Mouse (Mus musculus): ENCODE measurements around the gene Lemd2. TPM values are rescaled to one million over a fixed set of nuclear protein-coding genes. Genes with fewer than 3 reads are reported as not detected.
A peak's percentile ranks its signal among the peaks of the same experiment; 100 is the strongest.

The Lemd2 gene
- polyA plus RNA-seq, 1 experiment from 2014 or later, result 15.7 TPM

GRCm38 (mm10) chr17:27200801-27201200 lies 3.5 kb downstream of the Lemd2 start:
- no peak overlapping the region for H3K4me3 ChIP-seq (ENCODE audit: low read depth, low read length)
- peaks cover 57% of the 10 kb centered on the region for H3K36me3 ChIP-seq (ENCODE audit: control insufficient read depth, insufficient read depth, low read length)
- ATAC-seq (replicated peaks; ENCODE audit: low FRiP score, low TSS enrichment, low read depth) (no peak), DNase-seq (ENCODE audit: low spot score) (no peak)
- no peaks in the 10 kb centered on the region for H3K27me3 ChIP-seq (replicated peaks; ENCODE audit: control insufficient read depth, insufficient read depth, low read length)
- H3K4me1 ChIP-seq (replicated peaks; ENCODE audit: control insufficient read depth, insufficient read depth, low read length), result peaks cover 24% of the 10 kb centered on the region
- H3K4me2 ChIP-seq (ENCODE audit: low read length), result no peak overlapping the region
- no peak overlapping the region for H3K27ac ChIP-seq (ENCODE audit: low read depth)
- WGBS, result 31% methylated on average over 11 of the region's 11 CpGs
- no peak overlapping the region for H3K9ac ChIP-seq (ENCODE audit: low read length)
- no peaks in the 10 kb centered on the region for H3K9me3 ChIP-seq (ENCODE audit: control insufficient read depth, low read length)

GRCm38 (mm10) chr17:27199864-27200263 lies 4.4 kb downstream of the Lemd2 start:
- peaks cover 23% of the 10 kb centered on the region for H3K4me1 ChIP-seq (replicated peaks; ENCODE audit: control insufficient read depth, insufficient read depth, low read length)
- H3K27ac ChIP-seq (ENCODE audit: low read depth), result no peak overlapping the region
- H3K9ac ChIP-seq (ENCODE audit: low read length), result no peak overlapping the region
- H3K4me3 ChIP-seq (ENCODE audit: low read depth, low read length), result no peak overlapping the region
- H3K9me3 ChIP-seq (ENCODE audit: control insufficient read depth, low read length), result no peaks in the 10 kb centered on the region
- H3K4me2 ChIP-seq (ENCODE audit: low read length), result no peak overlapping the region
- no peaks in the 10 kb centered on the region for H3K27me3 ChIP-seq (replicated peaks; ENCODE audit: control insufficient read depth, insufficient read depth, low read length)
- WGBS, result 65% methylated on average over 7 of the region's 7 CpGs
- H3K36me3 ChIP-seq (ENCODE audit: control insufficient read depth, insufficient read depth, low read length), result peaks cover 66% of the 10 kb centered on the region
- no peak for ATAC-seq (replicated peaks; ENCODE audit: low FRiP score, low TSS enrichment, low read depth)
- no peak for DNase-seq (ENCODE audit: low spot score)

GRCm38 (mm10) chr17:27199205-27199604 lies 5.1 kb downstream of the Lemd2 start:
- Histone ChIP-seq H3K27me3 (replicated peaks; ENCODE audit: control insufficient read depth, insufficient read depth, low read length) (no peaks in the 10 kb centered on the region), H3K27ac (ENCODE audit: low read depth) (no peak overlapping the region), H3K4me3 (ENCODE audit: low read depth, low read length) (no peak overlapping the region), H3K9me3 (ENCODE audit: control insufficient read depth, low read length) (no peaks in the 10 kb centered on the region), H3K9ac (ENCODE audit: low read length) (no peak overlapping the region), H3K36me3 (ENCODE audit: control insufficient read depth, insufficient read depth, low read length) (peaks cover 73% of the 10 kb centered on the region), H3K4me2 (ENCODE audit: low read length) (no peak overlapping the region), H3K4me1 (replicated peaks; ENCODE audit: control insufficient read depth, insufficient read depth, low read length) (peaks cover 20% of the 10 kb centered on the region)
- ATAC-seq (replicated peaks; ENCODE audit: low FRiP score, low TSS enrichment, low read depth) (no peak), DNase-seq (ENCODE audit: low spot score) (no peak)
- 98% methylated on average over 9 of the region's 9 CpGs for WGBS

GRCm38 (mm10) chr17:27196206-27196605 lies 8.1 kb downstream of the Lemd2 start:
- Histone ChIP-seq H3K36me3 (ENCODE audit: control insufficient read depth, insufficient read depth, low read length) (peaks cover 95% of the 10 kb centered on the region), H3K9me3 (ENCODE audit: control insufficient read depth, low read length) (no peaks in the 10 kb centered on the region), H3K4me3 (ENCODE audit: low read depth, low read length) (no peak overlapping the region), H3K27ac (ENCODE audit: low read depth) (no peak overlapping the region), H3K4me1 (replicated peaks; ENCODE audit: control insufficient read depth, insufficient read depth, low read length) (peaks cover 6% of the 10 kb centered on the region), H3K4me2 (ENCODE audit: low read length) (no peak overlapping the region), H3K9ac (ENCODE audit: low read length) (no peak overlapping the region), H3K27me3 (replicated peaks; ENCODE audit: control insufficient read depth, insufficient read depth, low read length) (no peaks in the 10 kb centered on the region)
- WGBS, result 81% methylated on average over 9 of the region's 9 CpGs
- DNase-seq (ENCODE audit: low spot score) (no peak), ATAC-seq (replicated peaks; ENCODE audit: low FRiP score, low TSS enrichment, low read depth) (no peak)

- peaks cover 96% of the 10 kb centered on the region for H3K36me3 ChIP-seq (ENCODE audit: control insufficient read depth, insufficient read depth, low read length)
- H3K27ac ChIP-seq (ENCODE audit: low read depth), result no peak overlapping the region
- H3K4me2 ChIP-seq (ENCODE audit: low read length), result no peak overlapping the region
- no peaks in the 10 kb centered on the region for H3K27me3 ChIP-seq (replicated peaks; ENCODE audit: control insufficient read depth, insufficient read depth, low read length)
- H3K9me3 ChIP-seq (ENCODE audit: control insufficient read depth, low read length), result no peaks in the 10 kb centered on the region
- no peak for DNase-seq (ENCODE audit: low spot score)
- no peak overlapping the region for H3K4me3 ChIP-seq (ENCODE audit: low read depth, low read length)
- no peaks in the 10 kb centered on the region for H3K4me1 ChIP-seq (replicated peaks; ENCODE audit: control insufficient read depth, insufficient read depth, low read length)
- WGBS, result 78% methylated on average over 20 of the region's 20 CpGs
- H3K9ac ChIP-seq (ENCODE audit: low read length), result no peak overlapping the region
- no peak for ATAC-seq (replicated peaks; ENCODE audit: low FRiP score, low TSS enrichment, low read depth)
These were observed 9.7 kb downstream of the Lemd2 start for GRCm38 (mm10) chr17:27194258-27195185.

GRCm38 (mm10) chr17:27191804-27192203 lies 12.5 kb downstream of the Lemd2 start:
- H3K9ac ChIP-seq (ENCODE audit: low read length), result no peak overlapping the region
- WGBS, result 79% methylated on average over 5 of the region's 5 CpGs
- no peak overlapping the region for H3K4me3 ChIP-seq (ENCODE audit: low read depth, low read length)
- no peak overlapping the region for H3K4me2 ChIP-seq (ENCODE audit: low read length)
- H3K27me3 ChIP-seq (replicated peaks; ENCODE audit: control insufficient read depth, insufficient read depth, low read length), result no peaks in the 10 kb centered on the region
- ATAC-seq (replicated peaks; ENCODE audit: low FRiP score, low TSS enrichment, low read depth), result no peak
- no peaks in the 10 kb centered on the region for H3K9me3 ChIP-seq (ENCODE audit: control insufficient read depth, low read length)
- DNase-seq (ENCODE audit: low spot score), result no peak
- no peak overlapping the region for H3K27ac ChIP-seq (ENCODE audit: low read depth)
- peaks cover 72% of the 10 kb centered on the region for H3K36me3 ChIP-seq (ENCODE audit: control insufficient read depth, insufficient read depth, low read length)
- H3K4me1 ChIP-seq (replicated peaks; ENCODE audit: control insufficient read depth, insufficient read depth, low read length), result no peaks in the 10 kb centered on the region

GRCm38 (mm10) chr17:27191189-27191588 lies 13.1 kb downstream of the Lemd2 start:
- no peak for DNase-seq (ENCODE audit: low spot score)
- H3K4me2 ChIP-seq (ENCODE audit: low read length), result no peak overlapping the region
- H3K27me3 ChIP-seq (replicated peaks; ENCODE audit: control insufficient read depth, insufficient read depth, low read length), result no peaks in the 10 kb centered on the region
- H3K4me3 ChIP-seq (ENCODE audit: low read depth, low read length), result no peak overlapping the region
- H3K36me3 ChIP-seq (ENCODE audit: control insufficient read depth, insufficient read depth, low read length), result peaks cover 66% of the 10 kb centered on the region
- H3K9me3 ChIP-seq (ENCODE audit: control insufficient read depth, low read length), result no peaks in the 10 kb centered on the region
- no peaks in the 10 kb centered on the region for H3K4me1 ChIP-seq (replicated peaks; ENCODE audit: control insufficient read depth, insufficient read depth, low read length)
- H3K9ac ChIP-seq (ENCODE audit: low read length), result no peak overlapping the region
- no peak overlapping the region for H3K27ac ChIP-seq (ENCODE audit: low read depth)
- WGBS, result 82% methylated on average over 6 of the region's 6 CpGs
- no peak for ATAC-seq (replicated peaks; ENCODE audit: low FRiP score, low TSS enrichment, low read depth)

GRCm38 (mm10) chr17:27189640-27190216 lies 14.5 kb downstream of the Lemd2 start:
- ATAC-seq (replicated peaks; ENCODE audit: low FRiP score, low TSS enrichment, low read depth), result peak; percentile 71
- Histone ChIP-seq H3K9me3 (ENCODE audit: control insufficient read depth, low read length) (no peaks in the 10 kb centered on the region), H3K4me2 (ENCODE audit: low read length) (no peak overlapping the region), H3K36me3 (ENCODE audit: control insufficient read depth, insufficient read depth, low read length) (peaks cover 51% of the 10 kb centered on the region), H3K4me3 (ENCODE audit: low read depth, low read length) (no peak overlapping the region), H3K27ac (ENCODE audit: low read depth) (no peak overlapping the region), H3K4me1 (replicated peaks; ENCODE audit: control insufficient read depth, insufficient read depth, low read length) (no peaks in the 10 kb centered on the region), H3K27me3 (replicated peaks; ENCODE audit: control insufficient read depth, insufficient read depth, low read length) (no peaks in the 10 kb centered on the region), H3K9ac (ENCODE audit: low read length) (no peak overlapping the region)
- DNase-seq (ENCODE audit: low spot score), result peak; percentile 72
- WGBS, result 35% methylated on average over 10 of the region's 10 CpGs

Data from intestine, embryonic 14.5 days (tissue).